Mouse (Mus musculus) heart, adult 2 months (tissue): ENCODE results near the gene Sdk2.

ENCODE experiments used
- CTCF ChIP-seq: fragments of 200-600 bp; IDR thresholded peaks from 2 replicates; pipeline ENCODE4 v1.8.1; 2022; ENCODE audit warnings: antibody characterized with exemption, mild to moderate bottlenecking, moderate library complexity
- EP300 ChIP-seq: fragments of 200-500 bp; IDR thresholded peaks from 2 replicates; pipeline ENCODE4 v1.6.1; 2011; ENCODE audit warnings: low read depth, low read length, control low read depth; ENCODE audit not compliant: insufficient read depth
- POLR2A ChIP-seq: fragments of 200-500 bp; IDR thresholded peaks from 2 replicates; pipeline ENCODE4 v1.6.1; 2011; ENCODE audit warnings: mild to moderate bottlenecking, low read depth, low read length, control low read depth; ENCODE audit not compliant: insufficient read depth

GRCm38 (mm10) chr11:113972517-113972872 lies 94.4 kb downstream of the Sdk2 start:
- TF ChIP-seq CTCF, result no peak
- no peak for TF ChIP-seq POLR2A
- no peak for TF ChIP-seq EP300
